Mouse (Mus musculus) intestine, embryonic 16.5 days (tissue): ENCODE data around the gene Mcf2l. TPM values are rescaled to one million over a fixed set of nuclear protein-coding genes. Genes with fewer than 3 reads are reported as not detected.

Experiments
- ATAC-seq: fragments of 200-750 bp; cut with Nextera tagmentation; 2 replicates; pipeline ENCODE4 v1.8.0; 2017; ENCODE audit warnings: moderate TSS enrichment, moderate library complexity
- H3K27ac ChIP-seq: fragments of 300-500 bp; sonication (generic); 2 replicates; pipeline ENCODE4 v1.5.1; 2014; ENCODE audit warnings: mild to moderate bottlenecking, low read length
- H3K27me3 ChIP-seq: fragments of 300-500 bp; sonication (generic); replicated peaks from 2 replicates; pipeline ENCODE4 v1.6.1; 2014; ENCODE audit warnings: low read length, control low read depth, mixed read lengths; ENCODE audit not compliant: control insufficient read depth, insufficient read depth
- H3K36me3 ChIP-seq: fragments of 300-500 bp; sonication (generic); 2 replicates; pipeline ENCODE4 v1.6.1; 2014; ENCODE audit warnings: low read length, control low read depth; ENCODE audit not compliant: control insufficient read depth, insufficient read depth
- H3K4me1 ChIP-seq: fragments of 300-500 bp; sonication (generic); 2 replicates; pipeline ENCODE4 v1.6.1; 2014; ENCODE audit warnings: low read length, control low read depth, mixed read lengths; ENCODE audit not compliant: control insufficient read depth, insufficient read depth
- H3K4me2 ChIP-seq: fragments of 300-500 bp; sonication (generic); 2 replicates; pipeline ENCODE4 v1.6.1; 2014; ENCODE audit warnings: low read depth, low read length, control low read depth
- H3K4me3 ChIP-seq: fragments of 300-500 bp; sonication (generic); 2 replicates; pipeline ENCODE4 v1.5.1; 2014; ENCODE audit warnings: mild to moderate bottlenecking, low read length
- H3K9ac ChIP-seq: fragments of 300-500 bp; sonication (generic); 2 replicates; pipeline ENCODE4 v1.6.1; 2014; ENCODE audit warnings: low read depth, low read length
- H3K9me3 ChIP-seq: fragments of 300-500 bp; sonication (generic); 2 replicates; pipeline ENCODE4 v1.6.1; 2016; ENCODE audit warnings: low read length, control low read depth; ENCODE audit not compliant: control insufficient read depth
- WGBS: fragments of 180-500 bp; shearing (Covaris S2); extraction: QIAGEN DNeasy Blood & Tissue Kit; methylation state at CpG from one replicate; pipeline ENCODE4 v1.1.7; 2014; 5-methylcytosine and 5-hydroxymethylcytosine counted together
- polyA plus RNA-seq: library from polyadenylated mRNA; unstranded; fragments of >200 nt; fragmentation: Nextera tagmentation; extraction: Ambion mirVana; gene quantifications from 2 replicates; pipeline ENCODE4 v1.2.1, GENCODE M21; 2015

The Mcf2l gene
- polyA plus RNA-seq, result 13.3 and 14.1 TPM in 2 replicates

- Histone ChIP-seq H3K9ac (peak within 1 kb of the TSS; percentile 59), H3K9me3 (no peaks in the 10 kb centered on the region), H3K27ac (no peak within 1 kb of the TSS), H3K4me1 (peaks cover 6% of the 10 kb centered on the region), H3K27me3 (peaks cover 3% of the 10 kb centered on the region; the same call in 1 of the 2 replicates), H3K4me2 (peak within 1 kb of the TSS; percentile 91), H3K36me3 (no peaks in the 10 kb centered on the region), H3K4me3 (peak within 1 kb of the TSS; percentile 58)
- ATAC-seq, result peak; percentile 87
- under 1% methylated on average over 29 of the region's 30 CpGs for WGBS
Measured at GRCm38 (mm10) chr8:12873357-12874046, at the start of gene Mcf2l. Gene Mcf2l (plus strand): TSS chr8:12873806.

GRCm38 (mm10) chr8:12824562-12824961, 49.0 kb upstream of the Mcf2l start:
- 0 out of 2 replicates have a peak, but pooled peaks cover 10% of the 10 kb centered on the region for H3K36me3 ChIP-seq
- ATAC-seq, result 0 out of 2 replicates have a peak, but pooled peaks have one; percentile 29

GRCm38 (mm10) chr8:12825236-12825635, 48.4 kb upstream of the Mcf2l start:
- peak; percentile 61 for ATAC-seq
- H3K4me1 ChIP-seq, result peaks cover 13% of the 10 kb centered on the region; the same call in 1 of the 2 replicates
- H3K27me3 ChIP-seq, result no peaks in the 10 kb centered on the region
- peak overlapping the region; percentile 76 for H3K27ac ChIP-seq
- 0 out of 2 replicates have a peak, but pooled peaks cover 10% of the 10 kb centered on the region for H3K36me3 ChIP-seq
- WGBS, result 59% methylated on average over 6 of the region's 6 CpGs
- no peak overlapping the region for H3K9ac ChIP-seq
- no peak overlapping the region for H3K4me3 ChIP-seq
- H3K9me3 ChIP-seq, result no peaks in the 10 kb centered on the region
- no peak overlapping the region for H3K4me2 ChIP-seq

More at GRCm38 (mm10) chr8:12824562-12824961, 49.0 kb upstream of the Mcf2l start:
- Histone ChIP-seq H3K4me1 (peaks cover 13% of the 10 kb centered on the region; the same call in 1 of the 2 replicates), H3K4me3 (no peak overlapping the region), H3K9ac (no peak overlapping the region), H3K27me3 (no peaks in the 10 kb centered on the region), H3K9me3 (no peaks in the 10 kb centered on the region), H3K4me2 (no peak overlapping the region), H3K27ac (peak overlapping the region; percentile 76; the same call in 1 of the 2 replicates)
- WGBS, result 62% methylated on average over 10 of the region's 10 CpGs

- peak overlapping the region; percentile 76 for H3K27ac ChIP-seq
- H3K36me3 ChIP-seq, result 0 out of 2 replicates have a peak, but pooled peaks cover 10% of the 10 kb centered on the region
- H3K4me3 ChIP-seq, result no peak overlapping the region
- H3K9ac ChIP-seq, result no peak overlapping the region
- peak; percentile 68 for ATAC-seq
- no peak overlapping the region for H3K4me2 ChIP-seq
- H3K9me3 ChIP-seq, result no peaks in the 10 kb centered on the region
- H3K4me1 ChIP-seq, result peaks cover 13% of the 10 kb centered on the region; the same call in 1 of the 2 replicates
- no peaks in the 10 kb centered on the region for H3K27me3 ChIP-seq
- 70% methylated on average over 8 of the region's 8 CpGs for WGBS
Measured at GRCm38 (mm10) chr8:12825686-12826237, 47.8 kb upstream of the Mcf2l start.

- H3K9ac ChIP-seq, result no peak overlapping the region
- 92% methylated on average over 9 of the region's 9 CpGs for WGBS
- no peak overlapping the region for H3K4me2 ChIP-seq
- H3K27ac ChIP-seq, result no peak overlapping the region
- H3K36me3 ChIP-seq, result 0 out of 2 replicates have a peak, but pooled peaks cover 10% of the 10 kb centered on the region
- no peaks in the 10 kb centered on the region for H3K9me3 ChIP-seq
- ATAC-seq, result no peak
- H3K4me1 ChIP-seq, result peaks cover 13% of the 10 kb centered on the region; the same call in 1 of the 2 replicates
- no peak overlapping the region for H3K4me3 ChIP-seq
- no peaks in the 10 kb centered on the region for H3K27me3 ChIP-seq
Measured at GRCm38 (mm10) chr8:12827124-12827523, 46.5 kb upstream of the Mcf2l start.

GRCm38 (mm10) chr8:12828298-12828697, 45.3 kb upstream of the Mcf2l start:
- WGBS, result 86% methylated on average over 6 of the region's 6 CpGs
- H3K36me3 ChIP-seq, result 0 out of 2 replicates have a peak, but pooled peaks cover 8% of the 10 kb centered on the region
- H3K9ac ChIP-seq, result no peak overlapping the region
- H3K4me3 ChIP-seq, result no peak overlapping the region
- H3K27me3 ChIP-seq, result no peaks in the 10 kb centered on the region
- H3K4me2 ChIP-seq, result no peak overlapping the region
- no peaks in the 10 kb centered on the region for H3K9me3 ChIP-seq
- peaks cover 13% of the 10 kb centered on the region; the same call in 1 of the 2 replicates for H3K4me1 ChIP-seq
- no peak for ATAC-seq
- H3K27ac ChIP-seq, result no peak overlapping the region

- no peak overlapping the region for H3K27ac ChIP-seq
- H3K27me3 ChIP-seq, result no peaks in the 10 kb centered on the region
- H3K9me3 ChIP-seq, result no peaks in the 10 kb centered on the region
- 0 out of 2 replicates have a peak, but pooled peaks cover 9% of the 10 kb centered on the region for H3K36me3 ChIP-seq
- peaks cover 8% of the 10 kb centered on the region; the same call in 1 of the 2 replicates for H3K4me1 ChIP-seq
- H3K4me2 ChIP-seq, result no peak overlapping the region
- no peak overlapping the region for H3K9ac ChIP-seq
- no peak overlapping the region for H3K4me3 ChIP-seq
- 74% methylated on average over 1 of the region's 1 CpGs for WGBS
- ATAC-seq, result no peak
Measured at GRCm38 (mm10) chr8:12829381-12829780, 44.2 kb upstream of the Mcf2l start.

- H3K27me3 ChIP-seq, result no peaks in the 10 kb centered on the region
- peaks cover 15% of the 10 kb centered on the region; the same call in 1 of the 2 replicates for H3K36me3 ChIP-seq
- H3K4me1 ChIP-seq, result no peaks in the 10 kb centered on the region
- H3K9ac ChIP-seq, result no peak overlapping the region
- H3K9me3 ChIP-seq, result no peaks in the 10 kb centered on the region
- no peak overlapping the region for H3K4me2 ChIP-seq
- no peak for ATAC-seq
- 85% methylated on average over 7 of the region's 7 CpGs for WGBS
- H3K27ac ChIP-seq, result no peak overlapping the region
- H3K4me3 ChIP-seq, result no peak overlapping the region
Measured at GRCm38 (mm10) chr8:12831659-12832589, 41.7 kb upstream of the Mcf2l start.
